Mouse (Mus musculus): ENCODE results near the gene Ptges2. TPM values are rescaled to one million over a fixed set of nuclear protein-coding genes. Genes with fewer than 3 reads are reported as not detected.
A peak's percentile ranks its signal among the peaks of the same experiment; 100 is the strongest.

Ptges2 gene
- total RNA-seq, 2 experiments from 2014 or later = 33.8 to 35.5 TPM

- H3K4me3 ChIP-seq = no peak overlapping the region
- TF ChIP-seq CTCF (conservative IDR thresholded peaks at IDR 0.05) = no peak
- DNase-seq (ENCODE audit: low spot score in 2 of 2) = no peak
- no peak overlapping the region for H3K27ac ChIP-seq
These were observed 15.7 kb downstream of the Ptges2 start for GRCm38 (mm10) chr2:32411407-32411806.

- Histone ChIP-seq H3K4me3 (no peak overlapping the region), H3K27ac (no peak overlapping the region)
- TF ChIP-seq CTCF (conservative IDR thresholded peaks at IDR 0.05) = no peak
- no peak for DNase-seq (ENCODE audit: low spot score in 2 of 2)
These were observed 17.2 kb downstream of the Ptges2 start for GRCm38 (mm10) chr2:32412742-32413531.

- H3K4me3 ChIP-seq = no peak overlapping the region
- no peak for DNase-seq (ENCODE audit: low spot score in 2 of 2)
These were observed 18.2 kb downstream of the Ptges2 start for GRCm38 (mm10) chr2:32413936-32414335.

GRCm38 (mm10) chr2:32415801-32416200 lies 20.1 kb downstream of the Ptges2 start:
- no peak for DNase-seq (ENCODE audit: low spot score in 2 of 2)
- no peak overlapping the region for H3K27ac ChIP-seq
- no peak for TF ChIP-seq CTCF (conservative IDR thresholded peaks at IDR 0.05)
- no peak overlapping the region for H3K4me3 ChIP-seq

More at GRCm38 (mm10) chr2:32413936-32414335, 18.2 kb downstream of the Ptges2 start:
- no peak for TF ChIP-seq CTCF (conservative IDR thresholded peaks at IDR 0.05)
- H3K27ac ChIP-seq = no peak overlapping the region

GRCm38 (mm10) chr2:32416556-32416955 lies 20.9 kb downstream of the Ptges2 start:
- no peak for TF ChIP-seq CTCF (conservative IDR thresholded peaks at IDR 0.05)
- no peak for DNase-seq (ENCODE audit: low spot score in 2 of 2)
- no peak overlapping the region for H3K27ac ChIP-seq
- no peak overlapping the region for H3K4me3 ChIP-seq

- no peak overlapping the region for H3K27ac ChIP-seq
- H3K4me3 ChIP-seq = no peak overlapping the region
- no peak for DNase-seq (ENCODE audit: low spot score in 2 of 2)
- no peak for TF ChIP-seq CTCF (conservative IDR thresholded peaks at IDR 0.05)
These were observed 21.8 kb downstream of the Ptges2 start for GRCm38 (mm10) chr2:32417486-32417885.

GRCm38 (mm10) chr2:32418430-32419151 lies 22.9 kb downstream of the Ptges2 start:
- no peak for TF ChIP-seq CTCF (conservative IDR thresholded peaks at IDR 0.05)
- DNase-seq (ENCODE audit: low spot score in 2 of 2) = no peak
- Histone ChIP-seq H3K27ac (peak overlapping the region; percentile 29; the same call in 1 of the 2 replicates), H3K4me3 (no peak overlapping the region)

GRCm38 (mm10) chr2:32419359-32419758 lies 23.7 kb downstream of the Ptges2 start:
- TF ChIP-seq CTCF (conservative IDR thresholded peaks at IDR 0.05) = no peak
- Histone ChIP-seq H3K4me3 (no peak overlapping the region), H3K27ac (peak overlapping the region; percentile 29; the same call in 1 of the 2 replicates)
- DNase-seq (ENCODE audit: low spot score in 2 of 2) = no peak

GRCm38 (mm10) chr2:32420066-32420608 lies 24.4 kb downstream of the Ptges2 start:
- DNase-seq (ENCODE audit: low spot score in 2 of 2) = no peak

GRCm38 (mm10) chr2:32420647-32421046 lies 25.0 kb downstream of the Ptges2 start:
- no peak overlapping the region for H3K27ac ChIP-seq
- no peak for DNase-seq (ENCODE audit: low spot score in 2 of 2)
- H3K4me3 ChIP-seq = no peak overlapping the region
- TF ChIP-seq CTCF (conservative IDR thresholded peaks at IDR 0.05) = no peak

More at GRCm38 (mm10) chr2:32420066-32420608, 24.4 kb downstream of the Ptges2 start:
- H3K4me3 ChIP-seq = no peak overlapping the region
- no peak overlapping the region; the same call in 1 of the 2 replicates for H3K27ac ChIP-seq
- TF ChIP-seq CTCF (conservative IDR thresholded peaks at IDR 0.05) = no peak

- Histone ChIP-seq H3K4me3 (no peak overlapping the region), H3K27ac (no peak overlapping the region)
- no peak for DNase-seq (ENCODE audit: low spot score in 2 of 2)
- no peak for TF ChIP-seq CTCF (conservative IDR thresholded peaks at IDR 0.05)
These were observed 26.2 kb downstream of the Ptges2 start for GRCm38 (mm10) chr2:32421851-32422251.

- Histone ChIP-seq H3K27ac (peak overlapping the region; percentile 79), H3K4me3 (peak overlapping the region; percentile 53)
- peak; percentile 24; the same call in 1 of the 2 replicates for TF ChIP-seq CTCF (conservative IDR thresholded peaks at IDR 0.05)
- no peak for DNase-seq (ENCODE audit: low spot score in 2 of 2)
These were observed 28.0 kb downstream of the Ptges2 start for GRCm38 (mm10) chr2:32423481-32424331.

All from layer of hippocampus, adult 2 months (tissue).